Mouse (Mus musculus) olfactory bulb, adult 2 months (tissue): ENCODE data around the gene Ints14.

Experiments used
- CTCF ChIP-seq: fragments of 200-500 bp; IDR thresholded peaks from 2 replicates; pipeline ENCODE4 v1.5.1; 2012; ENCODE audit warnings: low read depth, mild to moderate bottlenecking, low read length, moderate library complexity; ENCODE audit not compliant: insufficient read depth
- POLR2A ChIP-seq: fragments of 200-500 bp; IDR thresholded peaks from 2 replicates; pipeline ENCODE4 v1.6.1; 2012; ENCODE audit warnings: mild to moderate bottlenecking, low read depth, low read length, moderate library complexity; ENCODE audit not compliant: insufficient read depth

- TF ChIP-seq POLR2A: no peak
- TF ChIP-seq CTCF: no peak
These were observed 13.1 kb upstream of the Ints14 start for GRCm38 (mm10) chr9:64947483-64948095.
